Mouse (Mus musculus) urinary bladder, postnatal 25 days (tissue): ENCODE measurements around the gene Vwa1.
"Not testable (repeated sequence)": the region's sequence is repeated elsewhere in the genome, so short reads cannot be mapped to it uniquely, and the experiment has no call there.

ENCODE experiments used
- DNase-seq: peaks from one replicate; pipeline ENCODE4 v3.0.0; 2022; ENCODE audit warnings: low spot score

Vwa1 gene

GRCm38 (mm10) chr4:155745136-155745535 is 29.4 kb downstream of the Vwa1 start:
- DNase-seq: no peak

- DNase-seq: no peak
Measured at GRCm38 (mm10) chr4:155744474-155744873, 30.0 kb downstream of the Vwa1 start.

GRCm38 (mm10) chr4:155742684-155743083 is 31.8 kb downstream of the Vwa1 start:
- no peak for DNase-seq

GRCm38 (mm10) chr4:155740681-155741080 is 33.8 kb downstream of the Vwa1 start:
- DNase-seq: not testable (repeated sequence)

GRCm38 (mm10) chr4:155739741-155740636 is 34.5 kb downstream of the Vwa1 start:
- DNase-seq: no peak

- DNase-seq: no peak
Measured at GRCm38 (mm10) chr4:155739152-155739551, 35.3 kb downstream of the Vwa1 start.

- DNase-seq: no peak
Measured at GRCm38 (mm10) chr4:155738262-155738661, 36.2 kb downstream of the Vwa1 start.

- no peak for DNase-seq
Measured at GRCm38 (mm10) chr4:155736421-155736820, 38.1 kb downstream of the Vwa1 start.

- no peak for DNase-seq
Measured at GRCm38 (mm10) chr4:155735788-155736187, 38.7 kb downstream of the Vwa1 start.

GRCm38 (mm10) chr4:155734951-155735702 is 39.4 kb downstream of the Vwa1 start:
- DNase-seq: peak; percentile 49

- peak; percentile 77 for DNase-seq
Measured at GRCm38 (mm10) chr4:155734350-155734941, 40.1 kb downstream of the Vwa1 start, which contains the start of gene Tmem240. Gene Tmem240, plus strand, starts transcription at chr4:155734800.

GRCm38 (mm10) chr4:155733267-155733666 is 41.2 kb downstream of the Vwa1 start:
- DNase-seq: no peak

- no peak for DNase-seq
Measured at GRCm38 (mm10) chr4:155727993-155728392, 46.5 kb downstream of the Vwa1 start.

- no peak for DNase-seq
Measured at GRCm38 (mm10) chr4:155721668-155722083, 52.8 kb downstream of the Vwa1 start.
